Mouse (Mus musculus) neural tube, embryonic 14.5 days (tissue): ENCODE data around the gene Kng1. TPM values are rescaled to one million over a fixed set of nuclear protein-coding genes. Genes with fewer than 3 reads are reported as not detected.
A peak's percentile ranks its signal among the peaks of the same experiment; 100 is the strongest.

Source experiments
- ATAC-seq: fragments of 200-750 bp; cut with Nextera tagmentation; 2 replicates; pipeline ENCODE4 v1.8.0; 2017; ENCODE audit warnings: low read depth, mild to moderate bottlenecking, moderate TSS enrichment, moderate library complexity
- H3K27ac ChIP-seq: fragments of 300-500 bp; sonication (generic); 2 replicates; pipeline ENCODE4 v1.5.1; 2014; ENCODE audit warnings: low read depth, mild to moderate bottlenecking, control low read depth, low read length, moderate library complexity, mixed read lengths
- H3K27me3 ChIP-seq: fragments of 300-500 bp; sonication (generic); 2 replicates; pipeline ENCODE4 v1.6.1; 2014; ENCODE audit warnings: low read length; ENCODE audit not compliant: control insufficient read depth, insufficient read depth
- H3K36me3 ChIP-seq: fragments of 300-500 bp; sonication (generic); 2 replicates; pipeline ENCODE4 v1.6.1; 2014; ENCODE audit warnings: low read length, mixed read lengths; ENCODE audit not compliant: control insufficient read depth, insufficient read depth
- H3K4me1 ChIP-seq: fragments of 300-500 bp; sonication (generic); 2 replicates; pipeline ENCODE4 v1.6.1; 2014; ENCODE audit warnings: low read length; ENCODE audit not compliant: control insufficient read depth, insufficient read depth
- H3K4me2 ChIP-seq: fragments of 300-500 bp; sonication (generic); 2 replicates; pipeline ENCODE4 v1.6.1; 2014; ENCODE audit warnings: mild to moderate bottlenecking, low read depth, low read length, control low read depth
- H3K4me3 ChIP-seq: fragments of 300-500 bp; sonication (generic); 2 replicates; pipeline ENCODE4 v1.5.1; 2014; ENCODE audit warnings: low read depth, low read length, control low read depth, mixed read lengths
- H3K9ac ChIP-seq: fragments of 300-500 bp; sonication (generic); replicated peaks from 2 replicates; pipeline ENCODE4 v1.6.1; 2014; ENCODE audit warnings: low read depth, mild to moderate bottlenecking, control low read depth, low read length, mixed read lengths
- H3K9me3 ChIP-seq: fragments of 300-500 bp; sonication (generic); 2 replicates; pipeline ENCODE4 v1.6.1; 2016; ENCODE audit warnings: low read length; ENCODE audit not compliant: control insufficient read depth
- WGBS: fragments of 180-500 bp; shearing (Covaris S2); extraction: QIAGEN DNeasy Blood & Tissue Kit; methylation state at CpG from one replicate; pipeline ENCODE4 v1.1.7; 2014; 5-methylcytosine and 5-hydroxymethylcytosine counted together
- polyA plus RNA-seq: library from polyadenylated mRNA; unstranded; fragments of >200 nt; fragmentation: Nextera tagmentation; extraction: Ambion mirVana; gene quantifications from 2 replicates; pipeline ENCODE4 v1.2.1, GENCODE M21; 2014

Kng1 gene
- polyA plus RNA-seq, 1 experiment from 2014 or later = 0.33 TPM

- peak overlapping the region; percentile 100 for H3K4me3 ChIP-seq
- H3K4me2 ChIP-seq = peak overlapping the region; percentile 99
- H3K9me3 ChIP-seq = no peaks in the 10 kb centered on the region
- WGBS = 5% methylated on average over 5 of the region's 5 CpGs
- peaks cover 41% of the 10 kb centered on the region for H3K36me3 ChIP-seq
- ATAC-seq = no peak
- peak overlapping the region; percentile 100 for H3K9ac ChIP-seq
- peaks cover 14% of the 10 kb centered on the region for H3K4me1 ChIP-seq
- H3K27me3 ChIP-seq = no peaks in the 10 kb centered on the region; the same call in 1 of the 2 replicates
- no peak overlapping the region for H3K27ac ChIP-seq
Measured at GRCm38 (mm10) chr16:23108943-23109342, 51.3 kb downstream of the Kng1 start.

GRCm38 (mm10) chr16:23109350-23110280 is 52.0 kb downstream of the Kng1 start:
- H3K4me3 ChIP-seq = peak overlapping the region; percentile 100
- no peak overlapping the region for H3K27ac ChIP-seq
- H3K4me2 ChIP-seq = peak overlapping the region; percentile 99
- no peak for ATAC-seq
- H3K36me3 ChIP-seq = peaks cover 47% of the 10 kb centered on the region
- no peaks in the 10 kb centered on the region; the same call in 1 of the 2 replicates for H3K27me3 ChIP-seq
- H3K9me3 ChIP-seq = no peaks in the 10 kb centered on the region
- peak overlapping the region; percentile 100; the same call in 1 of the 2 replicates for H3K9ac ChIP-seq
- peaks cover 14% of the 10 kb centered on the region for H3K4me1 ChIP-seq
- 62% methylated on average over 5 of the region's 5 CpGs for WGBS

GRCm38 (mm10) chr16:23112348-23112747 is 54.7 kb downstream of the Kng1 start:
- Histone ChIP-seq H3K4me3 (no peak overlapping the region), H3K27ac (no peak overlapping the region), H3K9me3 (no peaks in the 10 kb centered on the region), H3K9ac (no peak overlapping the region), H3K4me1 (peaks cover 14% of the 10 kb centered on the region), H3K36me3 (peaks cover 53% of the 10 kb centered on the region), H3K27me3 (no peaks in the 10 kb centered on the region; the same call in 1 of the 2 replicates), H3K4me2 (no peak overlapping the region)
- WGBS = 84% methylated on average over 12 of the region's 12 CpGs
- no peak for ATAC-seq

GRCm38 (mm10) chr16:23112861-23113435 is 55.3 kb downstream of the Kng1 start:
- H3K27me3 ChIP-seq = no peaks in the 10 kb centered on the region; the same call in 1 of the 2 replicates
- no peak overlapping the region for H3K4me2 ChIP-seq
- peaks cover 53% of the 10 kb centered on the region for H3K36me3 ChIP-seq
- 52% methylated on average over 9 of the region's 9 CpGs for WGBS
- H3K4me3 ChIP-seq = no peak overlapping the region
- ATAC-seq = no peak
- peaks cover 14% of the 10 kb centered on the region for H3K4me1 ChIP-seq
- no peaks in the 10 kb centered on the region for H3K9me3 ChIP-seq
- no peak overlapping the region for H3K27ac ChIP-seq
- no peak overlapping the region for H3K9ac ChIP-seq

- H3K36me3 ChIP-seq = peaks cover 50% of the 10 kb centered on the region
- no peaks in the 10 kb centered on the region for H3K9me3 ChIP-seq
- H3K4me2 ChIP-seq = no peak overlapping the region
- H3K4me1 ChIP-seq = peaks cover 13% of the 10 kb centered on the region
- no peak overlapping the region for H3K9ac ChIP-seq
- H3K27ac ChIP-seq = no peak overlapping the region
- no peak overlapping the region for H3K4me3 ChIP-seq
- no peaks in the 10 kb centered on the region for H3K27me3 ChIP-seq
- no peak for ATAC-seq
Measured at GRCm38 (mm10) chr16:23113903-23114302, 56.2 kb downstream of the Kng1 start.

- H3K4me3 ChIP-seq = no peak overlapping the region
- 70% methylated on average over 5 of the region's 5 CpGs for WGBS
- no peak overlapping the region for H3K27ac ChIP-seq
- no peaks in the 10 kb centered on the region for H3K9me3 ChIP-seq
- H3K36me3 ChIP-seq = peaks cover 44% of the 10 kb centered on the region
- H3K4me1 ChIP-seq = peaks cover 6% of the 10 kb centered on the region
- no peaks in the 10 kb centered on the region for H3K27me3 ChIP-seq
- H3K4me2 ChIP-seq = no peak overlapping the region
- no peak overlapping the region for H3K9ac ChIP-seq
- ATAC-seq = no peak
Measured at GRCm38 (mm10) chr16:23114339-23115171, 56.9 kb downstream of the Kng1 start.

GRCm38 (mm10) chr16:23115486-23115885 is 57.8 kb downstream of the Kng1 start:
- Histone ChIP-seq H3K4me1 (no peaks in the 10 kb centered on the region; the same call in 1 of the 2 replicates), H3K4me3 (no peak overlapping the region), H3K4me2 (no peak overlapping the region), H3K36me3 (peaks cover 45% of the 10 kb centered on the region), H3K27ac (no peak overlapping the region), H3K27me3 (no peaks in the 10 kb centered on the region), H3K9me3 (no peaks in the 10 kb centered on the region), H3K9ac (no peak overlapping the region)
- ATAC-seq = no peak
- WGBS = 85% methylated on average over 3 of the region's 3 CpGs

GRCm38 (mm10) chr16:23117173-23117572 is 59.5 kb downstream of the Kng1 start:
- H3K4me3 ChIP-seq = no peak overlapping the region
- ATAC-seq = no peak
- peaks cover 34% of the 10 kb centered on the region for H3K36me3 ChIP-seq
- H3K4me2 ChIP-seq = no peak overlapping the region
- 62% methylated on average over 4 of the region's 4 CpGs for WGBS
- no peak overlapping the region for H3K9ac ChIP-seq
- no peaks in the 10 kb centered on the region for H3K27me3 ChIP-seq
- H3K4me1 ChIP-seq = no peaks in the 10 kb centered on the region; the same call in 1 of the 2 replicates
- no peaks in the 10 kb centered on the region for H3K9me3 ChIP-seq
- H3K27ac ChIP-seq = no peak overlapping the region
